Mouse (Mus musculus) small intestine, adult 2 months (tissue): ENCODE data around the gene Gh.

ENCODE experiments used
- CTCF ChIP-seq: fragments of 200-500 bp; IDR thresholded peaks from 2 replicates; pipeline ENCODE4 v1.5.1; 2012; ENCODE audit warnings: low read depth, mild to moderate bottlenecking, control low read depth, inconsistent platforms, low read length, moderate library complexity, mixed read lengths; ENCODE audit not compliant: insufficient replicate concordance, insufficient read length; ENCODE audit errors: extremely low read depth
- POLR2A ChIP-seq: fragments of 200-500 bp; IDR thresholded peaks from 2 replicates; pipeline ENCODE4 v1.6.1; 2012; ENCODE audit warnings: low read depth, mild to moderate bottlenecking, control low read depth, inconsistent platforms, low read length, moderate library complexity

- TF ChIP-seq CTCF (no peak), POLR2A (no peak)
These were observed 36.4 kb upstream of the Gh start for GRCm38 (mm10) chr11:106338029-106338428.
